Mouse (Mus musculus): ENCODE measurements around the gene Btbd6. TPM values are rescaled to one million over a fixed set of nuclear protein-coding genes. Genes with fewer than 3 reads are reported as not detected.

Gene Btbd6
- polyA plus RNA-seq, 1 experiment from 2014 or later: 25.3 TPM

DNA sequence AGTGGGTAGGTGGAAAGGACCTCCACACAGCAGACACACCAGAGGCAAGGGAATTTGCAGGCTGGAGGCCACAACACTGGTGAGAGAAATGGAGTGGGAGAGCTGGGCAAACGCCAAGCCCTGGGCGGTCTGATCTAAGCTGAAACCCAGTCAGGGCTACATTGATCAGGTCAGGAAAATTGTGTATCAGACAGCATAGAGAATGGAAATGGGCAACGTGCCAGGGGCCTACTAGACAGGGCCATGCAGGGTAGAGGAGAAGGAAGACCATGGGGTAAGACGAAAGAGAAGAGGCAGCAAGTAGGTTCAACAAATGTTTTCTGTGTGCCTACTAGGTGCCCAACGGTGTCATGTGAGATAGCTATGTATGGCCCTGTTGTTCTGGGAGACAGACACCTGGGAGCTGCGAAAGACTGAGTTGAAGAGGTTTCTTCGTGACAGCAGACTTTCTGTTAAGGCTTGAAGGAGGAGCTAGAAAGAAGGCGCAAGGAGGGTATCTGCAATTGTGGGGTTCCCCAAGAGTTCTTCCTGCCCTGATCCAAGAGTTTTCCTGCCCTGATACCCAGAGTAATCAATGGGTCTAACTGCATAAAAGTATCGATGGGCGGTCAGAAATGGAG lies 35.0 kb upstream of the Btbd6 start:
- Histone ChIP-seq H3K36me3 (no peaks in the 10 kb centered on the region), H3K27ac (peak overlapping the region; percentile 91), H3K9me3 (replicated peaks) (no peaks in the 10 kb centered on the region), H3K27me3 (0 out of 2 replicates have a peak, but pooled peaks cover 2% of the 10 kb centered on the region), H3K4me2 (peak overlapping the region; percentile 83), H3K9ac (peak overlapping the region; percentile 78; the same call in 1 of the 2 replicates), H3K4me3 (replicated peaks) (peak overlapping the region; percentile 84), H3K4me1 (peaks cover 36% of the 10 kb centered on the region)
- WGBS: 38% methylated on average over 10 of the region's 10 CpGs
- peak; percentile 14 for ATAC-seq (replicated peaks; ENCODE audit: low FRiP score)

DNA sequence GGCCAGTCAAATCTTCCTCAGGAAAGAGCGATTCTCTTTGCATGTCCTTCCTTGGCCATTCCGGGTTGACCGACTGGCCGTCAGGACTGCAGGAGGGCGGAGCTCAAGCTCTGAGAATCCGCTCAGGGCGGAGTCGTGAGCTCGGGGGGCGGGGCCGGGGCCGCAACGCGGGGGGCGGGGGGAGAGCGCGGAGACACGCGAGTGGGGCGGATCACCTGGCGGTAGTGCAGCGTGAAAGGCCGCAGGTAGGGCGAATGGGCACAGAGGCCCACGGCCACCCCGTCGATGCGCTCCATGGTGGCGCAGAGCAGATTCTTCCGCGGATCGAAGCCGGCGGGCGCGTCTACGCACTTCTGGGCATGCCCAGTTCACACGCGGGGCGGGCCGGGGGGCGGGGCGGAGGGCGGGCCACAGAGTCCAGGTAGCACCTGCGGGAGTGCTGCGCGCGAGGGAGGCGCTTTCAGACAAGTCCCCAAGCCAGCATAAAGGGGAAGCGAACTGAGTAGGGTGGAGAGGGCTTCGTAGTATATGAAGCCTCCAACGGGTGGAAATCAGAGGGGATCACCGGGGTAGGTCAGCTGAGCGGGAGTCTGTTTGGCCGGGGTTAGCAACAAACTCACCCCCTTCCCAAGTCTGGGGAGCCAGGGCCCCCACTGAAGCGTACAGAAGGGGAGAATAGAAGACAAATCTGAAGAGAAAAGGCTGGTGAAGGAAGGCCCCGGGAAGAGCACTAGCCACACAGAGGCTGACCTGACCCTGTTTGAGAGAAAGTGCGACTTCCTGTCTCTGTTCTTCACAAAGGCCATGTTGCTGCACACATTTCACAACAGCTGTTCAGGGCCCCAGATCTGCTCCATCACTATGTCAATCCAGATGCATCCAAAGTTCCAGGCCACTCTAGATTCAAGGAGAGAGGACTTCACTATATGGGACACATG lies 34.2 kb upstream of the Btbd6 start, which contains the start of gene Nudt14:
Gene Nudt14, minus strand, starts transcription at position 349 of the 938 bp plus-strand sequence.
- peak within 1 kb of the TSS; percentile 78 for H3K9ac ChIP-seq
- 2% methylated on average over 58 of the region's 58 CpGs for WGBS
- no peaks in the 10 kb centered on the region for H3K9me3 ChIP-seq (replicated peaks)
- 0 out of 2 replicates have a peak, but pooled peaks cover 6% of the 10 kb centered on the region for H3K27me3 ChIP-seq
- peak within 1 kb of the TSS; percentile 83 for H3K4me2 ChIP-seq
- peaks cover 36% of the 10 kb centered on the region for H3K4me1 ChIP-seq
- ATAC-seq (replicated peaks; ENCODE audit: low FRiP score): peak; percentile 86
- peak within 1 kb of the TSS; percentile 91 for H3K27ac ChIP-seq
- H3K4me3 ChIP-seq (replicated peaks): peak within 1 kb of the TSS; percentile 84
- no peaks in the 10 kb centered on the region for H3K36me3 ChIP-seq

DNA sequence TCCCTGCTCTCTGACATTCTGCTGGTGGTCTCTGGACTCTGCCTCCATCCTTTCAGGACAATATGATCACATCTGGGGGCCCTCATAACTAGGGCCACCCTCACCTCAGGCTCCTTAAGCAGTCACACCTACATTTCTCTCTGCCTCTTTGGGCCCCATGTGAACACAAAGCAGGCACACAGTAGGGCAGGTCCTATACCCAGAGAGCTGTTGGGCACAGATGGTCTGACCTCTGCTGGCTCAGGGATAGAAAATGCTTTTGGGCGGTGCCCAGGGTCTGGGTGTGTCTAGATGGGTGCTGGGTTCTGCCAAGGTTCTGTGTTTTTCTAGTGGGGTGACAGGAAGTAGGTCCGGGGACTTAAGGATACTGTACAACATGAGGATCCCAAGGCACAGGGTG lies 32.6 kb upstream of the Btbd6 start:
- H3K9ac ChIP-seq: no peak overlapping the region
- H3K4me2 ChIP-seq: no peak overlapping the region
- peaks cover 32% of the 10 kb centered on the region for H3K4me1 ChIP-seq
- WGBS: 79% methylated on average over 2 of the region's 2 CpGs
- no peak overlapping the region for H3K27ac ChIP-seq
- H3K36me3 ChIP-seq: no peaks in the 10 kb centered on the region
- H3K9me3 ChIP-seq (replicated peaks): no peaks in the 10 kb centered on the region
- ATAC-seq (replicated peaks; ENCODE audit: low FRiP score): no peak
- H3K4me3 ChIP-seq (replicated peaks): no peak overlapping the region
- H3K27me3 ChIP-seq: 0 out of 2 replicates have a peak, but pooled peaks cover 6% of the 10 kb centered on the region

DNA sequence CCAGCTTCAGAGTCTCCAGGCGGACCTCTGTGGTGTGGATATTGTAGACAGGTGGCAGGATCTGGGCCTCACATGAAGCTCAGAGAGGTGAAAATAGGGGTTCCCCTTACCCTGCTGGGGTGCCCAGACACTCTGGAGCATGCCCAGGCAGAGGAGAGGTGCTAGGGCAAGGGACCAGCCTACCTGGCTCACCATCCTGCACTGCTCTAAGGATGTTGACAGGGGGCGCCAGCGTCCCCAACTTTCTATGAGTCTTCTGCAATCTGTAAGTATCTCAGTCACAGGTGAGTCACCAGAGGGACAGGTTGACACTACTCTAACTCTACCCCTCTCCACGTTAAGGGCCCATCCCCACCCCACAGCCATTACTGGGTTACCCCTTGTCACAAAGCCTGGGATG lies 29.0 kb upstream of the Btbd6 start:
- 25% methylated on average over 4 of the region's 4 CpGs for WGBS
- H3K27me3 ChIP-seq: 0 out of 2 replicates have a peak, but pooled peaks cover 6% of the 10 kb centered on the region
- no peaks in the 10 kb centered on the region for H3K36me3 ChIP-seq
- no peak overlapping the region for H3K4me3 ChIP-seq (replicated peaks)
- H3K9ac ChIP-seq: no peak overlapping the region
- no peaks in the 10 kb centered on the region for H3K9me3 ChIP-seq (replicated peaks)
- no peak for ATAC-seq (replicated peaks; ENCODE audit: low FRiP score)
- peaks cover 36% of the 10 kb centered on the region for H3K4me1 ChIP-seq
- H3K27ac ChIP-seq: peak overlapping the region; percentile 75
- no peak overlapping the region for H3K4me2 ChIP-seq

DNA sequence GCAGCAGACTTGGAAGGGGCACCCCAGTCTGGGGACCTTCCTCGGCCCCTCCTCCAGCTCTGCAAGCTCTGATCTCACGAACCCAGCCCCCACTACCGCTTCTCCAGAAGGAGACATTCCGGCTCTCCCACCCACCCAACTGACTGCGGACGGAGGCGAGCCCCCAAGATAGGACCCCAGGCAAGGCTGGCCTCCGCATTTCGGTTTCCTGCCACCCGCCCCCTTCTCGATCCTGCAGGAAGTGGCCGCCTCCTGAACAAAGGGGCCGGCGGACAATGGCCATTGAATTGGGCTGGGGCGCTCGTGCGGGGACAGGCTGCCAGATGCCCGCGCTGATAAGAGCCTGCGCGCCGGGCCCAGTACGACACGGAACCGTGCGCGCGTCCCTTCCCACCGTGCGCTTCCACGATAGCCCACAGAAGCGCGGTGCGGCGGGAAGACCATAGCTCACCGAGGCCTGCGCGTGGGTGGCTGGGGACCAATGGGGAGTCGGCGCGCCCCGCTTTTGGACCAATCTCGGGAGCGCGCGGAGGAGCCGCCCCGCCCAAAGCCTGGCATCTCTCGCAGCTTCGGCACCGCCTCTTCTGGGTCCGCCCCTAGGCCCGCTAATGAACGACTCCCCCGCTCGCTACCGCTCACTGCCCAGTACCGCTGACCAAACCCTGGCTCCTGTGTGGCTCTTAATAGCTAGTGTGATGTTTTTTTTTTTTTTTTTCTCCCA lies 26.1 kb upstream of the Btbd6 start:
- ATAC-seq (replicated peaks; ENCODE audit: low FRiP score): peak; percentile 83
- peak overlapping the region; percentile 90 for H3K4me2 ChIP-seq
- H3K9me3 ChIP-seq (replicated peaks): no peaks in the 10 kb centered on the region
- peak overlapping the region; percentile 90 for H3K27ac ChIP-seq
- 0 out of 2 replicates have a peak, but pooled peaks cover 4% of the 10 kb centered on the region for H3K27me3 ChIP-seq
- H3K36me3 ChIP-seq: 0 out of 2 replicates have a peak, but pooled peaks cover 3% of the 10 kb centered on the region
- H3K4me1 ChIP-seq: peaks cover 42% of the 10 kb centered on the region
- under 1% methylated on average over 58 of the region's 58 CpGs for WGBS
- peak overlapping the region; percentile 62 for H3K4me3 ChIP-seq (replicated peaks)
- H3K9ac ChIP-seq: peak overlapping the region; percentile 61

DNA sequence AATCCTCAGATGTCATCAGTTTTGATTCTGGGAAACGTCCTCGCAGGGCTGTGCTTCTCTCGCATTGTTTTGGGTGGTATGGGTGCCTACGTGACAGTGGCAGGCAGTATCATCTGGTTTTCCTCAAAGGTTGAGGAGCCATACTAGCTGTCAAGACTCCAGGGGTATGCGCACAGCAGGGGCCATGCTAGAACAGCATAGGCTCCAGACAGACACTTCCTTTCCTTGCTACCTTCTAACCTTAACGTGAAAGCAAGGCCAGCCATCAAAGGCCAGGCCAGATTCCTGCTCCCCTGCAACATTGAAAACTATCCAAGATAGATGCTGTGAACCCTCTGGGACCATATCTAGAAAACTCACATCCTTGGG lies 25.5 kb upstream of the Btbd6 start:
- Histone ChIP-seq H3K4me3 (replicated peaks) (peak overlapping the region; percentile 62), H3K4me2 (peak overlapping the region; percentile 90), H3K9me3 (replicated peaks) (no peaks in the 10 kb centered on the region), H3K9ac (0 out of 2 replicates have a peak overlapping the region, but pooled peaks have one; percentile 61), H3K27ac (peak overlapping the region; percentile 90), H3K27me3 (0 out of 2 replicates have a peak, but pooled peaks cover 4% of the 10 kb centered on the region), H3K4me1 (peaks cover 42% of the 10 kb centered on the region), H3K36me3 (0 out of 2 replicates have a peak, but pooled peaks cover 6% of the 10 kb centered on the region)
- peak; percentile 12 for ATAC-seq (replicated peaks; ENCODE audit: low FRiP score)
- 1% methylated on average over 6 of the region's 6 CpGs for WGBS

DNA sequence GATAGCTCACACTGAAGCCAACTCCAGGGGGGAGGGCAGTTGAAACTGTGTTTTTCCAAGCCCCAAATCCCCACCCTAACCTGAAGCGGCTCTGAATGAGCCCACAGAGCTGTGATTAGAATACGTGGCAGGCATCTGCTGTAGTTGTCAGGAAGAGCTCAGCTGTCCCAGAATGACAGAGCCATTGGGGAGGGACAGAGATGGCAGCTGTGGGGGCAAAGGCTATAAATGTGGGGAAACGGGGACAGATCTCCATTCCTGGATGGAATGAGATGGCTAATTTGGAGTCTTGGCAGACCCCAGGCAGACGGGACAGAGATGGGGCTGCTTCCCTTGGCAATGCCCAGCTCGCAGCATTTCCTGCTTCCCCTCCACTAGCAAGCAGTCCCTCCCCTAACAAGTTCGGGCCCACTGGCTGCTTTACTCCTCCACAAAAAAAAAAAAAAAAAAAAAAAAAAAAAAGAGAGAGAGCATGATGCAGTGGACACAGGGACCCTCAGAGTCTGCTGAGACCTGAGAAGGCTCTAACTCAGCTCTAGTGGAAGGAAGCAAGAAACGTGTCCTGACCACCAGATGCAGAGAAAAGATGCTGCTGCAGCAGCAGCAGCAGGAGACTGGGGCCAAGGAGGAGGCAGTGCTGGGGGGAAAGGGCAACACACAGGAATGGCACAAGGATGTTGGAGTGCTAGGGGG lies 25.0 kb upstream of the Btbd6 start:
- no peak for ATAC-seq (replicated peaks; ENCODE audit: low FRiP score)
- 14% methylated on average over 7 of the region's 7 CpGs for WGBS

DNA sequence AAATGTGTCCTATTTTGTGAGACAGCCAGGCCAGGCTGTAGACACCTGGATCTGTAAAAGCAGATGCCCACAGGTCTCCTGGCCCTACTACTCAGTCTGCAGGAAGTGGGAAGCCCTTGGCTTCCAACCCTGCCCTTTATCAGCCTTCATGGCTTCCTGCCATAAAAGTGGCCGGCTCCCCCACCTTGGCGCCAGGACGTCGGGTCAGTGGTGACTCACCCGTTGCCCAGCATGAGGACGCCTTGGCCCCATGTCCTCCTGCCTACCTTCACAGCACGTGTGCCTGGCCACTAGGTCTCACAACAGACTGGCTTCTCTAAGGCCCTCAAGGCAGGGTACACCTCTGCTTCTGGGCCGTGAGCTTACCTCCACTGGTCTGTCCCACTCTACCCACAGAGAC lies 23.8 kb upstream of the Btbd6 start:
- 20% methylated on average over 8 of the region's 8 CpGs for WGBS
- H3K27ac ChIP-seq: peak overlapping the region; percentile 48; the same call in 1 of the 2 replicates
- no peak overlapping the region for H3K4me2 ChIP-seq
- no peak overlapping the region for H3K9ac ChIP-seq
- no peaks in the 10 kb centered on the region for H3K9me3 ChIP-seq (replicated peaks)
- H3K27me3 ChIP-seq: no peaks in the 10 kb centered on the region
- peaks cover 11% of the 10 kb centered on the region; the same call in 1 of the 2 replicates for H3K36me3 ChIP-seq
- peaks cover 42% of the 10 kb centered on the region for H3K4me1 ChIP-seq
- H3K4me3 ChIP-seq (replicated peaks): no peak overlapping the region
- ATAC-seq (replicated peaks; ENCODE audit: low FRiP score): no peak

More for the DNA sequence above, 25.0 kb upstream of the Btbd6 start:
- 0 out of 2 replicates have a peak, but pooled peaks cover 4% of the 10 kb centered on the region for H3K27me3 ChIP-seq
- peak overlapping the region; percentile 90 for H3K27ac ChIP-seq
- H3K36me3 ChIP-seq: 0 out of 2 replicates have a peak, but pooled peaks cover 6% of the 10 kb centered on the region
- H3K9me3 ChIP-seq (replicated peaks): no peaks in the 10 kb centered on the region
- peak overlapping the region; percentile 90 for H3K4me2 ChIP-seq
- 0 out of 2 replicates have a peak overlapping the region, but pooled peaks have one; percentile 61 for H3K9ac ChIP-seq
- peak overlapping the region; percentile 62; the same call in 1 of the 2 replicates for H3K4me3 ChIP-seq (replicated peaks)
- peaks cover 42% of the 10 kb centered on the region for H3K4me1 ChIP-seq

DNA sequence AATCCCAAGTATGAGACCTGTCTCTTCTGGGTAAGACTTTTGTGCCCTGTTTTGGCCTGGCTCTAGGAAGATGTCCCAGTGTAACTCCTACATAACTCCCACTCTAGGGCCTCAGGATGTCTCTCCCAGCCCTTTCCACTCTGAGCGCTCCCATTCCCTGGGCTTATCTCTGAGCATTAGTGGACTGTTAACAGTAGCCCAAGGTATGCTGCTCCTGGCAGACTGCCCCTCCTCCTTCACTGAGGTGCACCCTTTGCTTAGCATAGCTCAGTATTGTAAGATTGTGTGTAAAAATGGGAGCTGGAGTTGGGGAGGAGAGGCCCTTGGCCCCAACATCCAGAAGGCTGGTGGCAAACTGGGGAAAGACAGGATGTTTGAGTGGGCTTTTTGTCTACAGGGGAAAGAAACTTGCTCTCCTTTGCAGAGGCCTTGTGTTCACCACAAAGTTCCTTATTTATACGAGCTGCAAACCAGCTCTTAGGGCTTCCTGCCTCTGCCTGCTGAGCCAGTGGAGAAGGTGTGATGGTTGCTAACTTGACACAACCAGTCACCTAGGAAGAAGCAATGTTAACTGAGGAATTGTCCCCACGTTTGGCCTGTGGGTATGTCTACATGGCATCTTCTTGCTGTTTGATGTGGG lies 23.2 kb upstream of the Btbd6 start:
- H3K27me3 ChIP-seq: no peaks in the 10 kb centered on the region
- WGBS: 78% methylated on average over 3 of the region's 3 CpGs
- H3K9me3 ChIP-seq (replicated peaks): no peaks in the 10 kb centered on the region
- H3K9ac ChIP-seq: no peak overlapping the region
- no peak for ATAC-seq (replicated peaks; ENCODE audit: low FRiP score)
- H3K4me3 ChIP-seq (replicated peaks): no peak overlapping the region
- H3K27ac ChIP-seq: peak overlapping the region; percentile 48; the same call in 1 of the 2 replicates
- peaks cover 17% of the 10 kb centered on the region; the same call in 1 of the 2 replicates for H3K36me3 ChIP-seq
- peaks cover 39% of the 10 kb centered on the region for H3K4me1 ChIP-seq
- H3K4me2 ChIP-seq: no peak overlapping the region

DNA sequence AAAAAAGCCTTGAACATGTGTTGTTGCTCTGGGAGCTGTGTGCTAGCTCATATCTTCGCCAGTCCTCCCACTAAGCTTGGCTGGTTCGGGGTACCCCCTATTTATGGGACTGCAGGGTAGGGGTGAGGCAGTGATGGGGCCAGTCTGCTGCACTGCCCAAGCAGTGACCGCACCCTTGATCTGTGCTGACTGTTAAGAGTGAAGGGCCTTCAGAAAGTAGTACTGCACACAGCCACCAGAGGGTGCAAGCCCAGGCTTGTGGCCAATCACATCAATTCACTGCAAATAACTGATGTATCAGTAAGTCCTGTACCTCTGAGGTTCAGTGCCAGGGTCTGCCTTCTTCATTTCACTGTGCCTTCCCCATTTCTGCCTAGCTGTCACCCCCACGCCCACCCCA lies 20.5 kb upstream of the Btbd6 start:
- no peak overlapping the region for H3K9ac ChIP-seq
- 31% methylated on average over 4 of the region's 4 CpGs for WGBS
- H3K4me2 ChIP-seq: no peak overlapping the region
- H3K4me1 ChIP-seq: peaks cover 24% of the 10 kb centered on the region
- H3K9me3 ChIP-seq (replicated peaks): no peaks in the 10 kb centered on the region
- H3K27me3 ChIP-seq: no peaks in the 10 kb centered on the region
- H3K36me3 ChIP-seq: peaks cover 36% of the 10 kb centered on the region
- no peak overlapping the region for H3K4me3 ChIP-seq (replicated peaks)
- no peak overlapping the region for H3K27ac ChIP-seq
- peak; percentile 31 for ATAC-seq (replicated peaks; ENCODE audit: low FRiP score)

Measured in kidney, embryonic 15.5 days (tissue).